Mouse (Mus musculus) limb, embryonic 11.5 days (tissue): ENCODE data around the gene Bcas3. TPM values are rescaled to one million over a fixed set of nuclear protein-coding genes. Genes with fewer than 3 reads are reported as not detected.

Experiments
- ATAC-seq: fragments of 200-750 bp; cut with Nextera tagmentation; 2 replicates; pipeline ENCODE4 v1.8.0; 2017; ENCODE audit warnings: low read depth; ENCODE audit not compliant: insufficient number of reproducible peaks, low FRiP score, low TSS enrichment
- DNase-seq: peaks from one replicate; pipeline ENCODE4 v3.0.0-alpha.2; 2015; ENCODE audit warnings: low spot score
- H3K27ac ChIP-seq: fragments of 300-500 bp; sonication (generic); replicated peaks from 2 replicates; pipeline ENCODE4 v1.5.1; 2014; ENCODE audit warnings: low read depth, mild to moderate bottlenecking, low read length
- H3K27me3 ChIP-seq: fragments of 300-500 bp; sonication (generic); 2 replicates; pipeline ENCODE4 v1.6.1; 2014; ENCODE audit warnings: mild to moderate bottlenecking, low read length, mixed read lengths; ENCODE audit not compliant: control insufficient read depth, insufficient read depth
- H3K36me3 ChIP-seq: fragments of 300-500 bp; sonication (generic); 2 replicates; pipeline ENCODE4 v1.6.1; 2014; ENCODE audit warnings: mild to moderate bottlenecking, low read length, moderate library complexity, mixed read lengths; ENCODE audit not compliant: control insufficient read depth, insufficient read depth
- H3K4me1 ChIP-seq: fragments of 300-500 bp; sonication (generic); 2 replicates; pipeline ENCODE4 v1.6.1; 2014; ENCODE audit warnings: low read length, mixed read lengths; ENCODE audit not compliant: control insufficient read depth, insufficient read depth
- H3K4me2 ChIP-seq: fragments of 300-500 bp; sonication (generic); 2 replicates; pipeline ENCODE4 v1.6.1; 2014; ENCODE audit warnings: low read depth, mild to moderate bottlenecking, moderate library complexity; ENCODE audit not compliant: severe bottlenecking
- H3K4me3 ChIP-seq: fragments of 300-500 bp; sonication (generic); 2 replicates; pipeline ENCODE4 v1.5.1; 2014; ENCODE audit warnings: low read depth, low read length
- H3K9ac ChIP-seq: fragments of 300-500 bp; sonication (generic); 2 replicates; pipeline ENCODE4 v1.6.1; 2014; ENCODE audit warnings: mild to moderate bottlenecking, low read length
- H3K9me3 ChIP-seq: fragments of 300-500 bp; sonication (generic); 2 replicates; pipeline ENCODE4 v1.6.1; 2016; ENCODE audit warnings: low read length; ENCODE audit not compliant: control insufficient read depth
- WGBS: fragments of 180-500 bp; shearing (Covaris S2); extraction: QIAGEN DNeasy Blood & Tissue Kit; methylation state at CpG from one replicate; pipeline ENCODE4 v1.1.7; 2014; 5-methylcytosine and 5-hydroxymethylcytosine counted together
- polyA plus RNA-seq: library from polyadenylated mRNA; unstranded; fragments of >200 nt; fragmentation: Nextera tagmentation; extraction: Ambion mirVana; gene quantifications from 2 replicates; pipeline ENCODE4 v1.2.1, GENCODE M21; 2014

Bcas3 gene
- polyA plus RNA-seq, 1 experiment from 2014 or later, result 34.0 TPM

- DNase-seq, result peak; percentile 99
- ATAC-seq, result peak; percentile 58
- Histone ChIP-seq H3K27me3 (peaks cover 26% of the 10 kb centered on the region), H3K4me1 (peaks cover 21% of the 10 kb centered on the region), H3K36me3 (no peaks in the 10 kb centered on the region), H3K4me2 (peak overlapping the region; percentile 74), H3K9me3 (no peaks in the 10 kb centered on the region), H3K9ac (peak overlapping the region; percentile 60), H3K4me3 (peak overlapping the region; percentile 50), H3K27ac (peak overlapping the region; percentile 68; the same call in 1 of the 2 replicates)
- WGBS, result under 1% methylated on average over 54 of the region's 54 CpGs
These were observed 491.4 kb downstream of the Bcas3 start for GRCm38 (mm10) chr11:85844144-85844965.

GRCm38 (mm10) chr11:85844971-85845370 is 492.0 kb downstream of the Bcas3 start:
- Histone ChIP-seq H3K36me3 (no peaks in the 10 kb centered on the region), H3K27ac (no peak overlapping the region), H3K9me3 (no peaks in the 10 kb centered on the region), H3K4me2 (peak overlapping the region; percentile 74; the same call in 1 of the 2 replicates), H3K4me1 (peaks cover 20% of the 10 kb centered on the region), H3K4me3 (no peak overlapping the region; the same call in 1 of the 2 replicates), H3K27me3 (peaks cover 20% of the 10 kb centered on the region), H3K9ac (no peak overlapping the region)
- ATAC-seq, result no peak
- WGBS, result 27% methylated on average over 5 of the region's 5 CpGs
- DNase-seq, result no peak

GRCm38 (mm10) chr11:85845921-85846320 is 493.0 kb downstream of the Bcas3 start:
- peaks cover 10% of the 10 kb centered on the region for H3K27me3 ChIP-seq

GRCm38 (mm10) chr11:85846509-85846908 is 493.5 kb downstream of the Bcas3 start:
- DNase-seq, result no peak
- H3K9ac ChIP-seq, result no peak overlapping the region
- 61% methylated on average over 4 of the region's 4 CpGs for WGBS
- no peak for ATAC-seq
- no peak overlapping the region for H3K27ac ChIP-seq
- H3K27me3 ChIP-seq, result 0 out of 2 replicates have a peak, but pooled peaks cover 5% of the 10 kb centered on the region
- no peak overlapping the region for H3K4me3 ChIP-seq
- no peaks in the 10 kb centered on the region for H3K36me3 ChIP-seq
- H3K9me3 ChIP-seq, result no peaks in the 10 kb centered on the region
- no peak overlapping the region for H3K4me2 ChIP-seq
- H3K4me1 ChIP-seq, result peaks cover 14% of the 10 kb centered on the region

More at GRCm38 (mm10) chr11:85845921-85846320, 493.0 kb downstream of the Bcas3 start:
- WGBS, result 41% methylated on average over 5 of the region's 5 CpGs
- H3K9me3 ChIP-seq, result no peaks in the 10 kb centered on the region
- ATAC-seq, result no peak
- no peak overlapping the region for H3K27ac ChIP-seq
- H3K4me1 ChIP-seq, result peaks cover 14% of the 10 kb centered on the region
- H3K4me2 ChIP-seq, result no peak overlapping the region
- no peak for DNase-seq
- no peaks in the 10 kb centered on the region for H3K36me3 ChIP-seq
- H3K4me3 ChIP-seq, result no peak overlapping the region
- no peak overlapping the region for H3K9ac ChIP-seq

GRCm38 (mm10) chr11:85849037-85849436 is 496.1 kb downstream of the Bcas3 start:
- H3K9me3 ChIP-seq, result no peaks in the 10 kb centered on the region
- H3K4me3 ChIP-seq, result peak overlapping the region; percentile 12; the same call in 1 of the 2 replicates
- H3K27ac ChIP-seq, result no peak overlapping the region
- H3K4me2 ChIP-seq, result peak overlapping the region; percentile 42
- DNase-seq (peak; percentile 87), ATAC-seq (peak; percentile 71)
- H3K9ac ChIP-seq, result 0 out of 2 replicates have a peak overlapping the region, but pooled peaks have one; percentile 7
- H3K36me3 ChIP-seq, result no peaks in the 10 kb centered on the region
- peaks cover 6% of the 10 kb centered on the region for H3K4me1 ChIP-seq
- WGBS, result 2% methylated on average over 21 of the region's 21 CpGs
- H3K27me3 ChIP-seq, result 0 out of 2 replicates have a peak, but pooled peaks cover 2% of the 10 kb centered on the region

- H3K4me1 ChIP-seq, result peaks cover 6% of the 10 kb centered on the region
- 89% methylated on average over 6 of the region's 6 CpGs for WGBS
- no peak within 1 kb of the TSS for H3K27ac ChIP-seq
- H3K4me2 ChIP-seq, result no peak within 1 kb of the TSS; the same call in 1 of the 2 replicates
- no peak within 1 kb of the TSS for H3K9ac ChIP-seq
- 0 out of 2 replicates have a peak, but pooled peaks cover 2% of the 10 kb centered on the region for H3K27me3 ChIP-seq
- ATAC-seq, result no peak
- no peaks in the 10 kb centered on the region for H3K9me3 ChIP-seq
- H3K36me3 ChIP-seq, result no peaks in the 10 kb centered on the region
- no peak within 1 kb of the TSS; the same call in 1 of the 2 replicates for H3K4me3 ChIP-seq
- DNase-seq, result no peak
These were observed 497.3 kb downstream of the Bcas3 start, which contains the start of gene Gm11444 for GRCm38 (mm10) chr11:85850233-85850632. TSS of gene Gm11444 (minus strand) at chr11:85850333.

GRCm38 (mm10) chr11:85850758-85851157 is 497.8 kb downstream of the Bcas3 start:
- ATAC-seq (no peak), DNase-seq (peak; percentile 62)
- no peaks in the 10 kb centered on the region for H3K36me3 ChIP-seq
- whole genome bisulfite sequencing, result 49% methylated on average over 6 of the region's 6 CpGs
- H3K9ac ChIP-seq, result no peak overlapping the region
- H3K4me1 ChIP-seq, result peaks cover 6% of the 10 kb centered on the region
- 0 out of 2 replicates have a peak, but pooled peaks cover 2% of the 10 kb centered on the region for H3K27me3 ChIP-seq
- no peak overlapping the region for H3K27ac ChIP-seq
- H3K4me2 ChIP-seq, result no peak overlapping the region
- no peak overlapping the region for H3K4me3 ChIP-seq
- no peaks in the 10 kb centered on the region for H3K9me3 ChIP-seq

GRCm38 (mm10) chr11:85857997-85858698 is 505.2 kb downstream of the Bcas3 start:
- no peak overlapping the region for H3K27ac ChIP-seq
- DNase-seq (no peak), ATAC-seq (no peak)
- no peak overlapping the region for H3K4me3 ChIP-seq
- no peak overlapping the region for H3K9ac ChIP-seq
- no peaks in the 10 kb centered on the region for H3K36me3 ChIP-seq
- H3K4me1 ChIP-seq, result no peaks in the 10 kb centered on the region
- H3K9me3 ChIP-seq, result no peaks in the 10 kb centered on the region
- H3K4me2 ChIP-seq, result no peak overlapping the region
- no peaks in the 10 kb centered on the region for H3K27me3 ChIP-seq
- WGBS, result 41% methylated on average over 6 of the region's 6 CpGs
